Mouse (Mus musculus): Measurements from ENCODE around the gene Olfr235. TPM values are rescaled to one million over a fixed set of nuclear protein-coding genes. Genes with fewer than 3 reads are reported as not detected.
"Not testable (repeated sequence)": the region's sequence is repeated elsewhere in the genome, so short reads cannot be mapped to it uniquely, and the experiment has no call there.

Olfr235 gene
- total RNA-seq (2021), result not detected
- long read RNA-seq, experiment 1, result 0 reads
- long read RNA-seq, experiment 2, result 0 reads

DNA sequence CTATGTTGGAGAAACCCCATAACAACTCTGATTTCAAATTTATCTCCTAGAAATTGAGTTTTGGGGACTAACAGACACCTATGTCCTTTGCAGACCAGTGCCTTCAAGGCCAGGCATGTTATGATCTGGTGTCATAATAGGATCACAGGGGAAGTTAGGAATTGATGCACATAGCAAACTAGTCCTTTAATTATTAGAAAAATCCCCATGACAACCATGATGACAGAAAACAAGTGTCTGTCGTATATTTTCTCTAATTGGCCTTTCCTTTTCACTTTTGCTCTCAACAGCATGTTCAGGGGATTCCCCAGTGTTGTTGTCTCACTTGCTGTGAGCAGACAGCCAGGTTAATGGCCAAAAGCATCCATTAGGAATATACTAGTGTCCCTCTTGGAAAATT, at the start of gene Olfr235:
Gene Olfr235 (plus strand): TSS at position 301 of the 400 bp plus-strand sequence.
- DNase-seq (ENCODE audit: low spot score), result no peak

DNA sequence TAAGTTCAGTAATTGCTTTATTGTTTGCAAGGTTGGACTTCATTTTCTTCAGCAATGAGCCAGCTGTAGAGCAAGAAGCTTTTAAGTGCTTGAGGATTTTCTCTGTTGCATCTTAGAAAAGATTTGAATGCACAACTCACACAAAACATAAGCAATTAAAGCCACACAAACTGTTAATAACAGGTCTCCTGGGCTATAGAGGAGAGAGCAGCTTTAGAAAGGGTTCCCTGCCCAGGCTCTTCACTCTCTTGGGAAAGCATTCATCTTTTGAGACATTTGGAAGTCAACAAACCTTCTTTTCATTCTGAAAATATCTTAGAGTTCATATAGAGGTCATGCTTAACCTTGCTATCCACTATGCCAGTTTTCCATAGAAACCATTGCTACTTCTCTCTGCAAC, 28.3 kb upstream of the Olfr235 start, which contains the start of gene Olfr1432:
Gene Olfr1432 (minus strand): TSS at position 101 of the 400 bp plus-strand sequence.
- not testable (repeated sequence) for DNase-seq (ENCODE audit: low spot score)

DNA sequence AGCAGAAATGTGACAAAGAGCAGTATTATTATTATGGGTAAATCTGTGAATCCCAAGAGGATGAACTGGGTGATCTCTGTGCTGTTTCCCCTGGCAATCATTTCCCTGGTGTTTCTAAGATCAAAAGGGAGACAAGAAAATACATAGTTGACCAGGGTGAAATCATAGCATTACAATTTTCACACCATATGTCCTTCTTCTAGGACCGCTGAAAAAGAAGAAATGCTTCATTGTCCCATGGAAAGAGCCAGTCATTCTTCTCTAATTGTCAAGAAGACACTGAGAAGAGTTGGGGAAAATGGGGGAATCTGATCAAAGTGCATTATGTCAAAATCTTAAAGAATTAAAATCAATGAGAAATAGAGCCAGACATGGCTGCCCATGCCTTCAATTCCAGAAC, 19.3 kb upstream of the Olfr235 start, which contains the start of gene Olfr262:
Gene Olfr262 (minus strand): TSS at position 101 of the 400 bp plus-strand sequence.
- DNase-seq (ENCODE audit: low spot score), result no peak

DNA sequence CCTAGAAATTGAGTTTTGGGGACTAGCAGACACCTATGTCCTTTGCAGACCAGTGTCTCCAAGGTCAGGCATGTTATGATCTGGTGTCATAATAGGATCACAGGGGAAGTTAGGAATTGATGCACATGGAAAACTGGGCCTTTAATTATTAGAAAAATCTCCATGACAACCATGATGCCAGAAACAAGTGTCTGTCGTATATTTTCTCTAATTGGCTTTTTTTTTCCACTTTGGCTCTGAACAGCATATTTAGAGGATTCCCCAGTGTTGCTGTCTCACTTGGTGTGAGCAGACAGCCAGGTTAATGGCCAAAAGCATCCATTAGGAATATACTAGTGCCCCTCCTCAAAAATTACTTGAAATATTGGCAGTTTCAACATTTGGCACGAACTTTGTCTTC, 18.7 kb downstream of the Olfr235 start, which contains the start of gene Olfr1434:
Gene Olfr1434 (plus strand): TSS at position 301 of the 400 bp plus-strand sequence.
- DNase-seq (ENCODE audit: low spot score), result no peak

DNA sequence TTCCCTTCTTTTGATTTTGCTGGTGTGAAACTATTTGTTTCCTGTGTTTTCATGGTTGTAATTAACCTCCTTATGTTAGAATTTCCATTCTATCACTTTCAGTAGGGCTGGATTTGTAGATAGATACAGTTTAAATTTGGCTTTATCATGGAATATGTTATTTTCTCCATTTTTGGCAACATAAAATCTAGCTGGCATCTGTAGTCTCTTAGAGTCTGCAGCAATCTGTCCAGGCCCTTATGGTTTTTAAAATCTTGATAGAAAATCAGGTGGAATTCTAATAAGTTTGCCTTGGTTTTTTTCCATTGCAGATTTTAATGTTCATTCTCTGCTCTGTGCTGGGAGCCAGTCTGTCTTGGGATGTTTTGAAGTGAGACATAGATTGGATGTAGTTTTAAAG, 32.1 kb downstream of the Olfr235 start:
- DNase-seq (ENCODE audit: low spot score), result no peak

DNA sequence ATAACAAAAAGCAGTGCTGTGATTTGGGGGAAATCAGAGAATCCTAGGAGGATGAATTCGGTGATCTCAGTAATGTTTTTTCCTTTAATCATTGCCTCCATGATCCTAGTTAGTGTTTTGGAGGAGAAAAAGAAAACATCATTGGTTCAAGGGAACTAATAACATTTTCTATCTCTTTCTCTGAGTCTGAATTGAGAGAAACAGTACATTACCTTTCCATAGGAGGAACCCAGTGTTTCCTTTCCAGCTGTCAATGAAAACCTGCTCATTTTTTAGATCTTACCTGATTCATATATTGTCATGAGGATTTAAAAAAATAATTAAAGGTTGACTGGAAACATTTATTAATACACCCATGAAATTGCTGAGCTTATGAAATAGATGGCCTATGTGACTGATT, 38.2 kb downstream of the Olfr235 start, which contains the start of gene Olfr1436:
Gene Olfr1436 (minus strand): TSS at position 101 of the 400 bp plus-strand sequence.
- DNase-seq (ENCODE audit: low spot score), result not testable (repeated sequence)

Other genes starting within 250 kb of the Olfr235 start
- not detected for gene Olfr1423, start 219.7 kb upstream of the Olfr235 start, total RNA-seq (2021)
- not detected for gene Olfr1424, start 198.3 kb upstream of the Olfr235 start, total RNA-seq (2021)
- not detected for gene Olfr1425, start 183.3 kb upstream of the Olfr235 start, total RNA-seq (2021)
- gene Olfr1426, start 169.0 kb upstream of the Olfr235 start, total RNA-seq (2021), result not detected
- gene Olfr1427, start 157.7 kb upstream of the Olfr235 start, total RNA-seq (2021), result not detected
- gene Olfr1428, start 145.1 kb upstream of the Olfr235 start, total RNA-seq (2021), result not detected
- not detected for gene Olfr76, start 137.8 kb upstream of the Olfr235 start, total RNA-seq (2021)
- not detected for gene Olfr1555-ps1, start 90.9 kb upstream of the Olfr235 start, total RNA-seq (2021)
- not detected for gene Olfr1431, start 60.4 kb upstream of the Olfr235 start, total RNA-seq (2021)
- gene Olfr1432, start 28.4 kb upstream of the Olfr235 start, total RNA-seq (2021), result not detected
- gene Olfr262, start 19.4 kb upstream of the Olfr235 start, total RNA-seq (2021), result not detected
- gene Olfr1434, start 18.8 kb downstream of the Olfr235 start, total RNA-seq (2021), result not detected
- gene Olfr1436, start 38.1 kb downstream of the Olfr235 start, total RNA-seq (2021), result not detected
- not detected for gene Olfr1437, start 64.1 kb downstream of the Olfr235 start, total RNA-seq (2021)
- not detected for gene Olfr1438-ps1, start 74.9 kb downstream of the Olfr235 start, total RNA-seq (2021)
- gene Olfr1440, start 126.2 kb downstream of the Olfr235 start, total RNA-seq (2021), result not detected
- not detected for gene Olfr1441, start 156.4 kb downstream of the Olfr235 start, total RNA-seq (2021)
- not detected for gene Pfpl, start 166.9 kb downstream of the Olfr235 start, total RNA-seq (2021)
- gene Mpeg1, start 199.7 kb downstream of the Olfr235 start, total RNA-seq (2021), result 1 to 10 TPM in 1 of 2 experiments, under 1 TPM in 1; 0.80 to 1.6 TPM
- gene Dtx4, start 240.4 kb downstream of the Olfr235 start, total RNA-seq (2021), result 1 to 10 TPM; 2.9 to 3.7 TPM